Mouse (Mus musculus) CH12.LX (cell line): ENCODE results near the gene Plekhg3. TPM values are rescaled to one million over a fixed set of nuclear protein-coding genes. Genes with fewer than 3 reads are reported as not detected.

ENCODE experiments used
- DNase-seq: peaks from one replicate; pipeline ENCODE4 v3.0.0-alpha.2; 2013; ENCODE audit errors: extremely low read depth
- H3K27ac ChIP-seq: 2 replicates; pipeline ENCODE4 v1.5.1; 2012; ENCODE audit warnings: low read depth, mild to moderate bottlenecking, control low read depth, moderate library complexity; ENCODE audit not compliant: insufficient read depth
- H3K27me3 ChIP-seq: replicated peaks from 2 replicates; pipeline ENCODE3; 2012; ENCODE audit warnings: inconsistent platforms
- H3K36me3 ChIP-seq, 2 experiments: replicated peaks in 1 of 2; 2 replicates each; pipeline versions ENCODE3 to v1.6.1; 2012; ENCODE audit warnings: inconsistent platforms in 1 of 2, low read length in 1 of 2, mild to moderate bottlenecking in 1 of 2, mixed read lengths in 1 of 2, moderate library complexity in 1 of 2; ENCODE audit not compliant: control insufficient read depth in 1 of 2, insufficient read depth in 1 of 2
- H3K4me1 ChIP-seq, 2 experiments: 2 replicates each; pipeline ENCODE4 v1.6.1; 2012; ENCODE audit warnings: inconsistent platforms in 1 of 2, moderate library complexity in 1 of 2; ENCODE audit not compliant: insufficient read depth in 2 of 2, control insufficient read depth in 1 of 2
- H3K4me2 ChIP-seq: 2 replicates; pipeline ENCODE4 v1.6.1; 2012; ENCODE audit warnings: low read depth, mild to moderate bottlenecking, control low read depth; ENCODE audit not compliant: poor library complexity, insufficient read depth, severe bottlenecking
- H3K4me3 ChIP-seq, 3 experiments: fragments of 150-350 bp in 1 of 3; sonication (generic) in 1 of 3; replicated peaks in 1 of 3; 2 replicates each; pipeline versions ENCODE3 to v1.5.1; 2011 to 2012; ENCODE audit warnings: low read depth in 2 of 3, low read length in 2 of 3, mild to moderate bottlenecking in 2 of 3, moderate library complexity in 2 of 3, control low read depth in 1 of 3, improper control_type of control experiment in 1 of 3, inconsistent platforms in 1 of 3, mixed read lengths in 1 of 3; ENCODE audit not compliant: poor library complexity in 1 of 3
- H3K79me2 ChIP-seq: replicated peaks from 2 replicates; pipeline ENCODE4 v1.6.1; 2012; ENCODE audit warnings: mild to moderate bottlenecking, moderate library complexity; ENCODE audit not compliant: control insufficient read depth, poor library complexity, insufficient read depth, severe bottlenecking; ENCODE audit errors: extremely low read depth
- H3K9ac ChIP-seq: 2 replicates; pipeline ENCODE4 v1.6.1; 2012; ENCODE audit warnings: low read depth, mild to moderate bottlenecking, control low read depth, moderate library complexity; ENCODE audit not compliant: insufficient read depth
- H3K9me3 ChIP-seq: replicated peaks from 2 replicates; pipeline ENCODE3; 2012; ENCODE audit warnings: low read length, inconsistent platforms, mixed read lengths
- CHD1 ChIP-seq: IDR thresholded peaks from 2 replicates; pipeline ENCODE4 v1.6.1; 2012; ENCODE audit warnings: low read depth, low read length, improper control_type of control experiment, inconsistent platforms
- CHD2 ChIP-seq: IDR thresholded peaks from 2 replicates; pipeline ENCODE4 v1.6.1; 2011; ENCODE audit warnings: low read length, improper control_type of control experiment
- CTCF ChIP-seq, 2 experiments: IDR thresholded peaks in 1 of 2; conservative IDR thresholded peaks in 1 of 2; 2 replicates each; pipeline ENCODE4 v1.5.1; 2011 to 2012; ENCODE audit warnings: low read depth in 2 of 2, low read length in 2 of 2, improper control_type of control experiment in 1 of 2, inconsistent platforms in 1 of 2, mild to moderate bottlenecking in 1 of 2, moderate library complexity in 1 of 2
- E2F4 ChIP-seq: IDR thresholded peaks from 2 replicates; pipeline ENCODE4 v1.6.1; 2011; ENCODE audit warnings: low read depth, low read length, improper control_type of control experiment; ENCODE audit not compliant: insufficient replicate concordance
- ELF1 ChIP-seq: IDR thresholded peaks from 2 replicates; pipeline ENCODE4 v1.6.1; 2014; ENCODE audit warnings: low read depth, mild to moderate bottlenecking, inconsistent platforms, low read length, improper control_type of control experiment
- ETS1 ChIP-seq: conservative IDR thresholded peaks from 2 replicates; pipeline ENCODE4 v1.6.1; 2012; ENCODE audit warnings: low read depth, mild to moderate bottlenecking, inconsistent platforms, low read length, improper control_type of control experiment, moderate library complexity
- GABPA ChIP-seq: IDR thresholded peaks from 2 replicates; pipeline ENCODE4 v1.6.1; 2012; ENCODE audit warnings: low read depth, low read length, improper control_type of control experiment, inconsistent platforms; ENCODE audit not compliant: insufficient replicate concordance
- HCFC1 ChIP-seq: IDR thresholded peaks from 2 replicates; pipeline ENCODE4 v1.6.1; 2012; ENCODE audit warnings: low read depth, mild to moderate bottlenecking, inconsistent platforms, low read length, improper control_type of control experiment
- IRF4 ChIP-seq: IDR thresholded peaks from 2 replicates; pipeline ENCODE4 v1.6.1; 2014; ENCODE audit warnings: low read depth, mild to moderate bottlenecking, inconsistent platforms, low read length, improper control_type of control experiment
- JUND ChIP-seq: conservative IDR thresholded peaks from 2 replicates; pipeline ENCODE4 v1.6.1; 2011; ENCODE audit warnings: low read depth, low read length, improper control_type of control experiment
- KAT2A ChIP-seq: IDR thresholded peaks from 2 replicates; pipeline ENCODE4 v1.6.1; 2012; ENCODE audit warnings: low read length, improper control_type of control experiment, inconsistent platforms; ENCODE audit not compliant: insufficient replicate concordance
- MAFK ChIP-seq: IDR thresholded peaks from 2 replicates; pipeline ENCODE4 v1.6.1; 2011; ENCODE audit warnings: low read length, improper control_type of control experiment; ENCODE audit not compliant: insufficient replicate concordance
- MAZ ChIP-seq: IDR thresholded peaks from 2 replicates; pipeline ENCODE4 v1.6.1; 2012; ENCODE audit warnings: low read depth, mild to moderate bottlenecking, inconsistent platforms, low read length, improper control_type of control experiment, moderate library complexity
- MEF2A ChIP-seq: IDR thresholded peaks from 2 replicates; pipeline ENCODE4 v1.6.1; 2014; ENCODE audit warnings: low read depth, mild to moderate bottlenecking, inconsistent platforms, low read length, improper control_type of control experiment, borderline replicate concordance
- MYC ChIP-seq: IDR thresholded peaks from 2 replicates; pipeline ENCODE4 v1.6.1; 2011; ENCODE audit warnings: low read depth, mild to moderate bottlenecking, improper control_type of control experiment, low read length
- NELFE ChIP-seq: IDR thresholded peaks from 2 replicates; pipeline ENCODE4 v1.6.1; 2011; ENCODE audit warnings: low read depth, low read length, improper control_type of control experiment
- PAX5 ChIP-seq: IDR thresholded peaks from 2 replicates; pipeline ENCODE4 v1.6.1; 2012; ENCODE audit warnings: low read length, inconsistent platforms, mixed read lengths
- POLR2A ChIP-seq: IDR thresholded peaks from 2 replicates; pipeline ENCODE4 v1.6.1; 2011; ENCODE audit warnings: low read depth, mild to moderate bottlenecking, improper control_type of control experiment, low read length
- POLR2AphosphoS2 ChIP-seq: IDR thresholded peaks from 2 replicates; pipeline ENCODE4 v1.6.1; 2011; ENCODE audit warnings: low read depth, low read length, improper control_type of control experiment
- RAD21 ChIP-seq: IDR thresholded peaks from 2 replicates; pipeline ENCODE4 v1.6.1; 2011; ENCODE audit warnings: low read depth, mild to moderate bottlenecking, low read length, improper control_type of control experiment, moderate library complexity
- RCOR1 ChIP-seq: conservative IDR thresholded peaks from 2 replicates; pipeline ENCODE4 v1.6.1; 2012; ENCODE audit warnings: low read depth, mild to moderate bottlenecking, inconsistent platforms, low read length, improper control_type of control experiment
- SIN3A ChIP-seq: IDR thresholded peaks from 2 replicates; pipeline ENCODE4 v1.6.1; 2012; ENCODE audit warnings: low read length, improper control_type of control experiment, inconsistent platforms
- TCF12 ChIP-seq: IDR thresholded peaks from 2 replicates; pipeline ENCODE4 v1.6.1; 2014; ENCODE audit warnings: low read depth, mild to moderate bottlenecking, inconsistent platforms, low read length, improper control_type of control experiment
- UBTF ChIP-seq: IDR thresholded peaks from 2 replicates; pipeline ENCODE4 v1.6.1; 2012; ENCODE audit warnings: low read depth, mild to moderate bottlenecking, inconsistent platforms, low read length, improper control_type of control experiment, moderate library complexity
- USF1 ChIP-seq: IDR thresholded peaks from 2 replicates; pipeline ENCODE4 v1.6.1; 2014; ENCODE audit warnings: low read depth, mild to moderate bottlenecking, inconsistent platforms, low read length, improper control_type of control experiment
- USF2 ChIP-seq: conservative IDR thresholded peaks from 2 replicates; pipeline ENCODE4 v1.6.1; 2011; ENCODE audit warnings: low read depth, low read length, improper control_type of control experiment
- ZC3H11A ChIP-seq: IDR thresholded peaks from 2 replicates; pipeline ENCODE4 v1.6.1; 2012; ENCODE audit warnings: low read depth, mild to moderate bottlenecking, inconsistent platforms, low read length, improper control_type of control experiment
- ZKSCAN1 ChIP-seq: IDR thresholded peaks from 2 replicates; pipeline ENCODE4 v1.6.1; 2012; ENCODE audit warnings: low read depth, inconsistent platforms, low read length, improper control_type of control experiment, borderline replicate concordance
- ZMIZ1 ChIP-seq: IDR thresholded peaks from 2 replicates; pipeline ENCODE4 v1.6.1; 2012; ENCODE audit warnings: low read depth, mild to moderate bottlenecking, inconsistent platforms, low read length, improper control_type of control experiment
- ZNF384 ChIP-seq: IDR thresholded peaks from 2 replicates; pipeline ENCODE4 v1.6.1; 2012; ENCODE audit warnings: low read depth, low read length, improper control_type of control experiment, inconsistent platforms
- dilution Hi-C: fragments of 300-500 bp; cut with MboI; formaldehyde crosslinking; loops from 2 replicates; pipeline ENCODE4 v1.14.3; 2020; ENCODE audit warnings: low sequenced_read_pairs; ENCODE audit not compliant: extremely low pct_unique_long_range_greater_than_20kb, extremely low pct_ligation_motif_present
- in situ Hi-C: fragments of 300-500 bp; cut with MboI; formaldehyde crosslinking; loops from 3 replicates; pipeline ENCODE4 v1.14.3; 2019; ENCODE audit warnings: low sequenced_read_pairs, low pct_ligation_motif_present, low pct_unique_long_range_greater_than_20kb, mixed read lengths
- polyA plus RNA-seq: library from polyadenylated mRNA; unstranded; fragments of >175 nt; gene quantifications from 2 replicates; pipeline ENCODE4 v1.2.1, GENCODE M21; 2012; ENCODE audit warnings: low read depth; ENCODE audit not compliant: insufficient read length
- total RNA-seq, 2 experiments: library from RNA; depleted of rRNA; stranded (reverse); fragments of 300-350 nt in 1 of 2; fragments of >200 nt in 1 of 2; gene quantifications; 2 replicates each; pipeline ENCODE4 v1.2.3; 2012 to 2014

Plekhg3 gene
- total and polyA plus RNA-seq, 3 experiments = 0.04 to 6.1 (median 0.27) TPM

GRCm38 (mm10) chr12:76566284-76566683, 35.6 kb downstream of the Plekhg3 start:
- in situ Hi-C loops = no loop called here
- DNase-seq = no peak
- Histone ChIP-seq H3K27ac (no peak overlapping the region), H3K36me3 (peaks cover 0 to 28% of the 10 kb centered on the region in 2 experiments), H3K4me2 (no peak overlapping the region), H3K4me1 (no peaks in the 10 kb centered on the region), H3K4me3 (no peak overlapping the region), H3K9ac (no peak overlapping the region), H3K79me2 (no peaks in the 10 kb centered on the region), H3K27me3 (no peaks in the 10 kb centered on the region), H3K9me3 (peaks cover 4% of the 10 kb centered on the region)
- dilution Hi-C loops = no loop called here
- no peak for TF ChIP-seq POLR2A
- TF ChIP-seq NELFE = no peak
- TF ChIP-seq ZMIZ1 = no peak
- no peak for TF ChIP-seq CTCF (conservative IDR thresholded peaks at IDR 0.05 in 1 of 2, IDR thresholded peaks at IDR 0.05 in 1 of 2; ENCODE audit: low read depth in 2 of 2, low read length in 2 of 2)
- no peak for TF ChIP-seq ZKSCAN1
- no peak for TF ChIP-seq USF1
- no peak for TF ChIP-seq PAX5
- no peak for TF ChIP-seq TCF12
- TF ChIP-seq RCOR1 = no peak
- no peak for TF ChIP-seq USF2
- no peak for TF ChIP-seq MYC
- no peak for TF ChIP-seq CHD1
- no peak for TF ChIP-seq E2F4
- TF ChIP-seq IRF4 = no peak
- TF ChIP-seq ETS1 = no peak
- TF ChIP-seq SIN3A = no peak
- no peak for TF ChIP-seq ZNF384
- TF ChIP-seq POLR2AphosphoS2 = no peak
- no peak for TF ChIP-seq HCFC1
- no peak for TF ChIP-seq MAFK

- H3K36me3 ChIP-seq = peaks cover 0 to 14% of the 10 kb centered on the region in 2 experiments
- H3K4me2 ChIP-seq = no peak overlapping the region
- in situ Hi-C loops (no loop called here), dilution Hi-C loops (no loop called here)
- H3K9me3 ChIP-seq = peaks cover 4% of the 10 kb centered on the region
- H3K9ac ChIP-seq = no peak overlapping the region
- TF ChIP-seq ELF1 (no peak), NELFE (no peak), GABPA (no peak), TCF12 (no peak), UBTF (no peak), ZKSCAN1 (no peak), ZC3H11A (no peak), HCFC1 (no peak), PAX5 (no peak), USF1 (no peak), MAZ (no peak), CHD2 (no peak), RCOR1 (no peak), E2F4 (no peak), CTCF (conservative IDR thresholded peaks at IDR 0.05 in 1 of 2, IDR thresholded peaks at IDR 0.05 in 1 of 2; ENCODE audit: low read depth in 2 of 2, low read length in 2 of 2) (no peak), KAT2A (no peak), RAD21 (no peak), JUND (no peak), MEF2A (no peak)
- no peak overlapping the region for H3K27ac ChIP-seq
- peaks cover 2% of the 10 kb centered on the region for H3K27me3 ChIP-seq
- no peak overlapping the region for H3K4me3 ChIP-seq
- H3K4me1 ChIP-seq = no peaks in the 10 kb centered on the region
- H3K79me2 ChIP-seq = no peaks in the 10 kb centered on the region
- DNase-seq = no peak
Measured at GRCm38 (mm10) chr12:76570221-76570940, 39.7 kb downstream of the Plekhg3 start.
